In genomic region chr3:60596985-60597384, GRCm38 (mm10) we compare ENCODE assay signal across 22 mouse cellular contexts.
DNase-seq lines count a peak whose midpoint lies in the region; ATAC-seq and TF ChIP-seq lines count a peak whose summit lies in the region.
"Had no signal": no experiment of that assay in that cellular context is flagged by ENCODE, and none has a peak within 500 bp of the region (broad histone marks: within the 10 kb centered on the region; RNA-seq: fewer than 3 reads in every experiment).

No protein-coding gene starts in this region.

- no peak for TF ChIP-seq POLR2A in kidney, adult 2 months (IDR thresholded peaks at IDR 0.05; ENCODE audit: low read depth, low read length)
- TF ChIP-seq POLR2A in myocyte (IDR thresholded peaks at IDR 0.05; ENCODE audit: insufficient read length, low read depth): no peak

- H3K9me3 ChIP-seq in kidney, embryonic 16.5 days (ENCODE audit: low read length): no peaks in the 10 kb centered on the region
- no peaks in the 10 kb centered on the region for H3K9me3 ChIP-seq in lung, postnatal 0 days (ENCODE audit: low read length)
- H3K9me3 ChIP-seq in heart, embryonic 12.5 days (replicated peaks): no peaks in the 10 kb centered on the region
- H3K9me3 ChIP-seq: embryonic facial prominence, embryonic 10.5 days; midbrain, embryonic 10.5 days had no signal

- peaks cover 77% of the 10 kb centered on the region for H3K79me2 ChIP-seq in myocyte (ENCODE audit: control insufficient read depth, insufficient read depth)

- H3K4me3 ChIP-seq in kidney, adult 2 months (ENCODE audit: insufficient read depth, low read depth, low read length): no peak overlapping the region
- H3K4me3 ChIP-seq in kidney, embryonic 16.5 days (ENCODE audit: low read length): no peak overlapping the region
- H3K4me3 ChIP-seq in lung, postnatal 0 days (ENCODE audit: low read depth, low read length): no peak overlapping the region
- H3K4me3 ChIP-seq in myocyte: no peak overlapping the region
- no peak overlapping the region for H3K4me3 ChIP-seq in heart, embryonic 12.5 days
- H3K4me3 ChIP-seq: embryonic facial prominence, embryonic 10.5 days; layer of hippocampus, adult 2 months; midbrain, embryonic 10.5 days had no signal

- no peaks in the 10 kb centered on the region for H3K27me3 ChIP-seq in kidney, adult 2 months (replicated peaks; ENCODE audit: control insufficient read depth, insufficient read depth, low read length)
- no peaks in the 10 kb centered on the region for H3K27me3 ChIP-seq in kidney, embryonic 16.5 days (ENCODE audit: insufficient read depth, low read length)
- no peaks in the 10 kb centered on the region for H3K27me3 ChIP-seq in lung, postnatal 0 days (replicated peaks; ENCODE audit: insufficient read depth, low read length)
- no peaks in the 10 kb centered on the region for H3K27me3 ChIP-seq in myocyte (ENCODE audit: control insufficient read depth, insufficient read depth, insufficient read length)
- H3K27me3 ChIP-seq in heart, embryonic 12.5 days (replicated peaks): no peaks in the 10 kb centered on the region

- H3K9ac ChIP-seq in kidney, embryonic 16.5 days (replicated peaks; ENCODE audit: low read length): no peak overlapping the region
- H3K9ac ChIP-seq in lung, postnatal 0 days (replicated peaks; ENCODE audit: low read depth): no peak overlapping the region
- H3K9ac ChIP-seq in heart, embryonic 12.5 days: no peak overlapping the region
- H3K9ac ChIP-seq: liver, embryonic 14.5 days had no signal

- H3K4me1 ChIP-seq in kidney, adult 2 months (ENCODE audit: control insufficient read depth, insufficient read depth, low read length): peaks cover under 1% of the 10 kb centered on the region; the same call in 1 of the 2 replicates
- 0 out of 2 replicates have a peak, but pooled peaks cover 3% of the 10 kb centered on the region for H3K4me1 ChIP-seq in kidney, embryonic 16.5 days (ENCODE audit: insufficient read depth, low read length)
- no peaks in the 10 kb centered on the region; the same call in 1 of the 2 replicates for H3K4me1 ChIP-seq in lung, postnatal 0 days (ENCODE audit: insufficient read depth, low read depth, low read length)
- H3K4me1 ChIP-seq in heart, embryonic 12.5 days (replicated peaks): peaks cover 20% of the 10 kb centered on the region

- 29% methylated on average over 4 of the region's 4 CpGs for WGBS in kidney, adult 2 months
- 29% methylated on average over 4 of the region's 4 CpGs for WGBS in kidney, embryonic 16.5 days
- WGBS in lung, postnatal 0 days: 33% methylated on average over 4 of the region's 4 CpGs
- 61% methylated on average over 4 of the region's 4 CpGs for WGBS in heart, embryonic 12.5 days

- no peaks in the 10 kb centered on the region for H3K36me3 ChIP-seq in kidney, adult 2 months (ENCODE audit: control insufficient read depth, insufficient read depth, low read length)
- H3K36me3 ChIP-seq in kidney, embryonic 16.5 days (ENCODE audit: insufficient read depth, low read length): no peaks in the 10 kb centered on the region; the same call in 1 of the 2 replicates
- no peaks in the 10 kb centered on the region for H3K36me3 ChIP-seq in lung, postnatal 0 days (ENCODE audit: insufficient read depth, low read length)
- peaks cover 6% of the 10 kb centered on the region for H3K36me3 ChIP-seq in myocyte (ENCODE audit: control insufficient read depth, insufficient read depth)
- H3K36me3 ChIP-seq in heart, embryonic 12.5 days: peaks cover 3% of the 10 kb centered on the region; the same call in 1 of the 2 replicates
- H3K36me3 ChIP-seq: midbrain, embryonic 10.5 days had no signal

- 0 out of 2 replicates have a peak overlapping the region, but pooled peaks have one; percentile 13 for H3K27ac ChIP-seq in kidney, adult 2 months (ENCODE audit: insufficient read depth, low read depth, low read length)
- H3K27ac ChIP-seq in kidney, embryonic 16.5 days (ENCODE audit: low read length): no peak overlapping the region
- no peak overlapping the region for H3K27ac ChIP-seq in lung, postnatal 0 days (ENCODE audit: low read length)
- no peak overlapping the region for H3K27ac ChIP-seq in heart, embryonic 12.5 days (ENCODE audit: poor library complexity, severe bottlenecking)
- H3K27ac ChIP-seq: embryonic facial prominence, embryonic 10.5 days; layer of hippocampus, adult 2 months; liver, embryonic 14.5 days; macrophage; midbrain, embryonic 10.5 days had no signal

- H3ac ChIP-seq in myocyte (ENCODE audit: control insufficient read depth, insufficient read length): no peak overlapping the region

- DNase-seq in kidney, adult 2 months: peak; percentile 29
- DNase-seq in lung, postnatal 0 days (ENCODE audit: low spot score): peak; percentile 69
- DNase-seq in lung, postnatal 36 days: no peak
- peak; percentile 86 for DNase-seq in adrenal gland, adult 8-10 months
- DNase-seq in cerebellum, adult 8-10 months: no peak
- DNase-seq: cerebellum, adult 2 months; gastrocnemius, postnatal 10 days; heart, adult 18-20 months; heart, postnatal 36 days; kidney, postnatal 10 days; layer of hippocampus, postnatal 36 days; thymus, adult 18-20 months; thymus, postnatal 4 days had no signal

- ATAC-seq in kidney, embryonic 16.5 days (ENCODE audit: low FRiP score, low TSS enrichment): no peak
- ATAC-seq in lung, postnatal 0 days: peak; percentile 86
- no peak for ATAC-seq in heart, embryonic 12.5 days (ENCODE audit: insufficient number of reproducible peaks, low FRiP score)
- ATAC-seq: hindbrain, embryonic 16.5 days had no signal

- no peak for TF ChIP-seq CTCF in kidney, adult 2 months (conservative IDR thresholded peaks at IDR 0.05; ENCODE audit: insufficient read depth, insufficient read length, low read depth, low read length)
- TF ChIP-seq CTCF in lung, postnatal 0 days (IDR thresholded peaks at IDR 0.05): no peak

- no peak overlapping the region for H3K4me2 ChIP-seq in kidney, embryonic 16.5 days (replicated peaks; ENCODE audit: low read depth, low read length)
- H3K4me2 ChIP-seq in lung, postnatal 0 days (replicated peaks; ENCODE audit: low read depth, low read length): no peak overlapping the region
- H3K4me2 ChIP-seq in myocyte (ENCODE audit: low read depth): peak overlapping the region; percentile 47
- no peak overlapping the region for H3K4me2 ChIP-seq in heart, embryonic 12.5 days

- no peak for TF ChIP-seq EP300 in lung, postnatal 0 days (IDR thresholded peaks at IDR 0.05)

TF ChIP-seq in myocyte, 11 proteins besides CTCF, POLR2A, EP300 and RAD21:
- TF ChIP-seq REST (IDR thresholded peaks at IDR 0.05; ENCODE audit: insufficient read depth, insufficient read length) (no peak), MYOD1 (IDR thresholded peaks at IDR 0.05; ENCODE audit: control insufficient read depth in 1 of 3, insufficient read length in 2 of 3, low read depth in 2 of 3) (no peak), CEBPB (IDR thresholded peaks at IDR 0.05; ENCODE audit: insufficient read depth, poor library complexity, severe bottlenecking) (no peak), TCF3 (IDR thresholded peaks at IDR 0.05; ENCODE audit: insufficient read length, low read depth) (no peak), E2F4 (IDR thresholded peaks at IDR 0.05; ENCODE audit: insufficient read depth) (no peak), MYOG (IDR thresholded peaks at IDR 0.05; ENCODE audit: control insufficient read depth in 1 of 3, insufficient read depth in 1 of 3, insufficient read length in 2 of 3, low read depth in 2 of 3) (no peak), TCF12 (IDR thresholded peaks at IDR 0.05; ENCODE audit: insufficient read depth, poor library complexity, severe bottlenecking) (no peak), POLR2AphosphoS2 (IDR thresholded peaks at IDR 0.05; ENCODE audit: insufficient read length, low read depth) (no peak)

Comparison
In these comparisons a context has a peak if more than half of its experiments do, and no peak if none do; other contexts are left out.
1. DNase-seq: peak in kidney, adult 2 months (single experiment), lung, postnatal 0 days (single experiment) and adrenal gland, adult 8-10 months (single experiment); none in lung, postnatal 36 days (single experiment) and cerebellum, adult 8-10 months (single experiment).